Mouse (Mus musculus) G1E (cell line): ENCODE results near the gene Pla2g2c.

Experiments used
- CTCF ChIP-seq: IDR thresholded peaks from 2 replicates; pipeline ENCODE4 v1.5.1; 2012; ENCODE audit warnings: low read depth, low read length, inconsistent platforms, mixed read lengths
- GATA1 ChIP-seq: IDR thresholded peaks from 2 replicates; pipeline ENCODE4 v1.6.1; 2012; ENCODE audit warnings: borderline replicate concordance, low read length, inconsistent platforms, mixed read lengths
- GATA2 ChIP-seq: IDR thresholded peaks from 2 replicates; pipeline ENCODE4 v1.6.1; 2012; ENCODE audit warnings: low read depth, low read length, inconsistent platforms, borderline replicate concordance
- POLR2AphosphoS5 ChIP-seq: IDR thresholded peaks from 2 replicates; pipeline ENCODE4 v1.6.1; 2012; ENCODE audit warnings: low read depth, low read length, inconsistent platforms; ENCODE audit not compliant: insufficient replicate concordance
- TAL1 ChIP-seq: conservative IDR thresholded peaks from 2 replicates; pipeline ENCODE4 v1.6.1; 2012; ENCODE audit warnings: low read depth, low read length, inconsistent platforms, mixed read lengths

GRCm38 (mm10) chr4:138752603-138753002 lies 28.0 kb downstream of the Pla2g2c start:
- TF ChIP-seq CTCF (no peak), POLR2AphosphoS5 (no peak), GATA1 (no peak), TAL1 (no peak), GATA2 (no peak)
